Mouse (Mus musculus): ENCODE data around the gene Ilf3. TPM values are rescaled to one million over a fixed set of nuclear protein-coding genes. Genes with fewer than 3 reads are reported as not detected.

Gene Ilf3
- polyA plus RNA-seq, 1 experiment from 2014 or later, result 297 TPM

- Histone ChIP-seq H3K4me1 (replicated peaks; ENCODE audit: control insufficient read depth, insufficient read depth, low read length) (no peaks in the 10 kb centered on the region), H3K27ac (ENCODE audit: low read depth, low read length) (no peak overlapping the region), H3K4me3 (ENCODE audit: low read depth, low read length) (no peak overlapping the region), H3K9ac (ENCODE audit: low read length) (no peak overlapping the region), H3K4me2 (ENCODE audit: low read depth, low read length, severe bottlenecking) (no peak overlapping the region), H3K36me3 (ENCODE audit: control insufficient read depth, insufficient read depth, low read length) (no peaks in the 10 kb centered on the region), H3K27me3 (ENCODE audit: control insufficient read depth, insufficient read depth, low read length) (no peaks in the 10 kb centered on the region), H3K9me3 (ENCODE audit: control insufficient read depth, low read length) (no peaks in the 10 kb centered on the region)
- ATAC-seq (replicated peaks; ENCODE audit: low FRiP score) (no peak), DNase-seq (ENCODE audit: low spot score) (no peak)
Measured at GRCm38 (mm10) chr9:21334747-21335146, 32.9 kb upstream of the Ilf3 start.

GRCm38 (mm10) chr9:21335391-21335790, 32.3 kb upstream of the Ilf3 start:
- Histone ChIP-seq H3K4me3 (ENCODE audit: low read depth, low read length) (no peak overlapping the region), H3K27ac (ENCODE audit: low read depth, low read length) (no peak overlapping the region), H3K4me2 (ENCODE audit: low read depth, low read length, severe bottlenecking) (no peak overlapping the region), H3K4me1 (replicated peaks; ENCODE audit: control insufficient read depth, insufficient read depth, low read length) (no peaks in the 10 kb centered on the region), H3K9me3 (ENCODE audit: control insufficient read depth, low read length) (no peaks in the 10 kb centered on the region), H3K27me3 (ENCODE audit: control insufficient read depth, insufficient read depth, low read length) (no peaks in the 10 kb centered on the region), H3K36me3 (ENCODE audit: control insufficient read depth, insufficient read depth, low read length) (no peaks in the 10 kb centered on the region), H3K9ac (ENCODE audit: low read length) (no peak overlapping the region)
- ATAC-seq (replicated peaks; ENCODE audit: low FRiP score) (no peak), DNase-seq (ENCODE audit: low spot score) (no peak)
- 80% methylated on average over 4 of the region's 4 CpGs for WGBS

- Histone ChIP-seq H3K9me3 (ENCODE audit: control insufficient read depth, low read length) (no peaks in the 10 kb centered on the region), H3K27ac (ENCODE audit: low read depth, low read length) (no peak overlapping the region), H3K36me3 (ENCODE audit: control insufficient read depth, insufficient read depth, low read length) (no peaks in the 10 kb centered on the region), H3K27me3 (ENCODE audit: control insufficient read depth, insufficient read depth, low read length) (no peaks in the 10 kb centered on the region), H3K4me1 (replicated peaks; ENCODE audit: control insufficient read depth, insufficient read depth, low read length) (no peaks in the 10 kb centered on the region), H3K4me3 (ENCODE audit: low read depth, low read length) (no peak overlapping the region), H3K9ac (ENCODE audit: low read length) (no peak overlapping the region), H3K4me2 (ENCODE audit: low read depth, low read length, severe bottlenecking) (no peak overlapping the region)
- WGBS, result 85% methylated on average over 8 of the region's 8 CpGs
- DNase-seq (ENCODE audit: low spot score), result no peak
- ATAC-seq (replicated peaks; ENCODE audit: low FRiP score), result no peak
Measured at GRCm38 (mm10) chr9:21336491-21336890, 31.2 kb upstream of the Ilf3 start.

GRCm38 (mm10) chr9:21337652-21338051, 30.0 kb upstream of the Ilf3 start:
- H3K4me3 ChIP-seq (ENCODE audit: low read depth, low read length), result no peak overlapping the region

GRCm38 (mm10) chr9:21340411-21340810, 27.3 kb upstream of the Ilf3 start:
- ATAC-seq (replicated peaks; ENCODE audit: low FRiP score), result no peak
- no peaks in the 10 kb centered on the region for H3K9me3 ChIP-seq (ENCODE audit: control insufficient read depth, low read length)
- 85% methylated on average over 4 of the region's 4 CpGs for WGBS
- no peaks in the 10 kb centered on the region for H3K27me3 ChIP-seq (ENCODE audit: control insufficient read depth, insufficient read depth, low read length)
- H3K36me3 ChIP-seq (ENCODE audit: control insufficient read depth, insufficient read depth, low read length), result no peaks in the 10 kb centered on the region
- no peak overlapping the region for H3K9ac ChIP-seq (ENCODE audit: low read length)
- no peaks in the 10 kb centered on the region for H3K4me1 ChIP-seq (replicated peaks; ENCODE audit: control insufficient read depth, insufficient read depth, low read length)
- DNase-seq (ENCODE audit: low spot score), result no peak
- H3K4me2 ChIP-seq (ENCODE audit: low read depth, low read length, severe bottlenecking), result no peak overlapping the region
- H3K27ac ChIP-seq (ENCODE audit: low read depth, low read length), result no peak overlapping the region
- H3K4me3 ChIP-seq (ENCODE audit: low read depth, low read length), result no peak overlapping the region

More at GRCm38 (mm10) chr9:21337652-21338051, 30.0 kb upstream of the Ilf3 start:
- DNase-seq (ENCODE audit: low spot score) (no peak), ATAC-seq (replicated peaks; ENCODE audit: low FRiP score) (no peak)
- no peak overlapping the region for H3K4me2 ChIP-seq (ENCODE audit: low read depth, low read length, severe bottlenecking)
- H3K27ac ChIP-seq (ENCODE audit: low read depth, low read length), result no peak overlapping the region
- no peaks in the 10 kb centered on the region for H3K36me3 ChIP-seq (ENCODE audit: control insufficient read depth, insufficient read depth, low read length)
- WGBS, result 14% methylated on average over 19 of the region's 20 CpGs
- no peak overlapping the region for H3K9ac ChIP-seq (ENCODE audit: low read length)
- no peaks in the 10 kb centered on the region for H3K27me3 ChIP-seq (ENCODE audit: control insufficient read depth, insufficient read depth, low read length)
- no peaks in the 10 kb centered on the region for H3K9me3 ChIP-seq (ENCODE audit: control insufficient read depth, low read length)
- H3K4me1 ChIP-seq (replicated peaks; ENCODE audit: control insufficient read depth, insufficient read depth, low read length), result no peaks in the 10 kb centered on the region

GRCm38 (mm10) chr9:21346627-21347365, 20.9 kb upstream of the Ilf3 start:
- H3K9me3 ChIP-seq (ENCODE audit: control insufficient read depth, low read length), result no peaks in the 10 kb centered on the region
- no peak overlapping the region for H3K4me2 ChIP-seq (ENCODE audit: low read depth, low read length, severe bottlenecking)
- no peaks in the 10 kb centered on the region for H3K27me3 ChIP-seq (ENCODE audit: control insufficient read depth, insufficient read depth, low read length)
- no peak overlapping the region for H3K9ac ChIP-seq (ENCODE audit: low read length)
- WGBS, result 70% methylated on average over 16 of the region's 16 CpGs
- H3K27ac ChIP-seq (ENCODE audit: low read depth, low read length), result no peak overlapping the region
- no peaks in the 10 kb centered on the region; the same call in none of the 2 replicates for H3K36me3 ChIP-seq (ENCODE audit: control insufficient read depth, insufficient read depth, low read length)
- ATAC-seq (replicated peaks; ENCODE audit: low FRiP score) (no peak), DNase-seq (ENCODE audit: low spot score) (no peak)
- H3K4me3 ChIP-seq (ENCODE audit: low read depth, low read length), result no peak overlapping the region
- H3K4me1 ChIP-seq (replicated peaks; ENCODE audit: control insufficient read depth, insufficient read depth, low read length), result no peaks in the 10 kb centered on the region

GRCm38 (mm10) chr9:21348152-21348551, 19.5 kb upstream of the Ilf3 start:
- H3K9ac ChIP-seq (ENCODE audit: low read length), result no peak overlapping the region
- no peaks in the 10 kb centered on the region; the same call in none of the 2 replicates for H3K36me3 ChIP-seq (ENCODE audit: control insufficient read depth, insufficient read depth, low read length)

GRCm38 (mm10) chr9:21351178-21351577, 16.5 kb upstream of the Ilf3 start:
- 89% methylated on average over 7 of the region's 7 CpGs for WGBS
- Histone ChIP-seq H3K9ac (ENCODE audit: low read length) (no peak overlapping the region), H3K27me3 (ENCODE audit: control insufficient read depth, insufficient read depth, low read length) (no peaks in the 10 kb centered on the region), H3K4me2 (ENCODE audit: low read depth, low read length, severe bottlenecking) (no peak overlapping the region), H3K9me3 (ENCODE audit: control insufficient read depth, low read length) (no peaks in the 10 kb centered on the region), H3K4me3 (ENCODE audit: low read depth, low read length) (no peak overlapping the region), H3K27ac (ENCODE audit: low read depth, low read length) (no peak overlapping the region), H3K36me3 (ENCODE audit: control insufficient read depth, insufficient read depth, low read length) (no peaks in the 10 kb centered on the region; the same call in none of the 2 replicates), H3K4me1 (replicated peaks; ENCODE audit: control insufficient read depth, insufficient read depth, low read length) (no peaks in the 10 kb centered on the region)
- DNase-seq (ENCODE audit: low spot score) (no peak), ATAC-seq (replicated peaks; ENCODE audit: low FRiP score) (no peak)

More at GRCm38 (mm10) chr9:21348152-21348551, 19.5 kb upstream of the Ilf3 start:
- Histone ChIP-seq H3K4me2 (ENCODE audit: low read depth, low read length, severe bottlenecking) (no peak overlapping the region), H3K27ac (ENCODE audit: low read depth, low read length) (no peak overlapping the region), H3K4me3 (ENCODE audit: low read depth, low read length) (no peak overlapping the region), H3K27me3 (ENCODE audit: control insufficient read depth, insufficient read depth, low read length) (no peaks in the 10 kb centered on the region), H3K4me1 (replicated peaks; ENCODE audit: control insufficient read depth, insufficient read depth, low read length) (no peaks in the 10 kb centered on the region), H3K9me3 (ENCODE audit: control insufficient read depth, low read length) (no peaks in the 10 kb centered on the region)
- DNase-seq (ENCODE audit: low spot score) (no peak), ATAC-seq (replicated peaks; ENCODE audit: low FRiP score) (no peak)
- 91% methylated on average over 3 of the region's 3 CpGs for WGBS

All from forebrain, embryonic 11.5 days (tissue).